Mouse (Mus musculus): ENCODE measurements around the gene Olfr860. TPM values are rescaled to one million over a fixed set of nuclear protein-coding genes. Genes with fewer than 3 reads are reported as not detected.
"Not testable (repeated sequence)": the region's sequence is repeated elsewhere in the genome, so short reads cannot be mapped to it uniquely, and the experiment has no call there.

Olfr860 gene
- not detected in 2 replicates for polyA plus RNA-seq (2012; rRNA removed)

DNA sequence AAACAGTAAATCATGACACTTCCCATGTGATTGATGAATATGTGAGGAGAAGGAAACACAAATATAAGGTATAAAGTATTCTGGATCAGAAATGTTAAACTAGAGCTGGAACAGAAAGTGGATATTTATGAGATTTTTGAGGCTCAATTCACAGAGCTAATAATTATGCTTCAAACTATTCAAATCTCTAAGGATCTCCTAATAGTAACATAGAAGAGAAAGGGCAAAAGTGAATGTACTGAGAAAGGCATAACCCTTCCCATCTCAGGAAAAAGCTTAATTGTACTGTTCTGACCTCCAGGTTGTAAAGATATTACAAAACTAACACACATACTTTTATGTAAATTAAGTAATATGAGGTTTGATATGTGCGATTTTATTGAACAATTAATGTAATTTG is at the start of gene Olfr860:
Olfr860 (minus strand) TSS at position 101 of the 400 bp plus-strand sequence.
- no peaks in the 10 kb centered on the region for H3K4me1 ChIP-seq (ENCODE audit: control insufficient read depth, insufficient read depth, low read length)
- no peak within 1 kb of the TSS for H3K27ac ChIP-seq (ENCODE audit: insufficient read depth, low read depth, low read length)
- no peaks in the 10 kb centered on the region for H3K27me3 ChIP-seq (replicated peaks; ENCODE audit: control insufficient read depth, insufficient read depth, low read length)
- no peaks in the 10 kb centered on the region for H3K36me3 ChIP-seq (ENCODE audit: control insufficient read depth, insufficient read depth, low read length)
- no peak for DNase-seq
- no peak for TF ChIP-seq POLR2A (IDR thresholded peaks at IDR 0.05; ENCODE audit: low read depth, low read length)
- H3K4me3 ChIP-seq (ENCODE audit: insufficient read depth, low read depth, low read length), result no peak within 1 kb of the TSS
- WGBS, result 78% methylated on average over 1 of the region's 1 CpGs

DNA sequence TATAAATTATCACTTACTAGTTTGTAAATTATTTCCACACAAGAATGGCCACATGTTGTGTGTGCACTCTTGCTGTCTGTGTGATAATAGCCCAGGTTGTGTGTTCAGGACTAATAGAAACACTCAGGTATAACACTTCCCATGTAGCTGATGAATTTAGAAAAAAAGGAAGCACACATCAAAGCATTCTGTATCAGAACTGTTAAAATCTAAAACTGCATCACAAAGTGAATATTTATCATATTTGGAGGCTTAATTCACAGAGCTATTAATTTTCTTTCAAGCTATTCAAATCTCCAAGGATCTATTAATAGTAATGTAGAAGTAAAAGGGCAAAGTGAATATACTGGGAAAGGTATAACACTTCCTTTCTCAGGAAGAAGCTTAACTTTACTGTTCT is 38.4 kb upstream of the Olfr860 start, which contains the start of gene Olfr862:
Olfr862 (minus strand) TSS at position 101 of the 400 bp plus-strand sequence.
- no peaks in the 10 kb centered on the region for H3K27me3 ChIP-seq (replicated peaks; ENCODE audit: control insufficient read depth, insufficient read depth, low read length)
- TF ChIP-seq POLR2A (IDR thresholded peaks at IDR 0.05; ENCODE audit: low read depth, low read length) (no peak), CTCF (conservative IDR thresholded peaks at IDR 0.05; ENCODE audit: insufficient read depth, insufficient read length, low read depth, low read length) (no peak)
- no peaks in the 10 kb centered on the region for H3K4me1 ChIP-seq (ENCODE audit: control insufficient read depth, insufficient read depth, low read length)
- DNase-seq, result no peak
- H3K4me3 ChIP-seq (ENCODE audit: insufficient read depth, low read depth, low read length), result no peak within 1 kb of the TSS
- H3K27ac ChIP-seq (ENCODE audit: insufficient read depth, low read depth, low read length), result no peak within 1 kb of the TSS
- no peaks in the 10 kb centered on the region for H3K36me3 ChIP-seq (ENCODE audit: control insufficient read depth, insufficient read depth, low read length)

DNA sequence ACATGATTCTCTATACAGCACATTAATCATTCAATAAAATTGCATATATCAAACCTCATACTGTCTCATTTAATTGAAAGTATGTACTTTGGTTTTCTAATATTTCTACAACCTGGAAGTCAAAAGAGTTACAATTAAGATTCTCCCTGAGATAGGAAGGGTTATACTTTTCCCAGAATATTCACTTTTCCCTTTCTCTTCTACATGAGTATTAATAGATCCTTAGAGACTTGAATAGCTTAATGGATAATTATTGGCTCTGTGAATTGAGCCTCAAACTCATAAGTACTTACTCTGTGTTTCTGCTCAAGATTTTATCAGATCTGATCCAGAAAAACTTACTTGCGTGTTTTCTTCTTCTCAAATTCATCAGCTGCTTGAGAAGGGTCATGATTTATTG is 44.9 kb downstream of the Olfr860 start, which contains the start of gene Olfr859:
Olfr859 (plus strand) TSS at position 301 of the 400 bp plus-strand sequence.
- 55% methylated on average over 1 of the region's 1 CpGs for WGBS
- H3K27ac ChIP-seq (ENCODE audit: insufficient read depth, low read depth, low read length); DNase-seq; H3K36me3 ChIP-seq (ENCODE audit: control insufficient read depth, insufficient read depth, low read length); H3K4me3 ChIP-seq (ENCODE audit: insufficient read depth, low read depth, low read length); H3K27me3 ChIP-seq (replicated peaks; ENCODE audit: control insufficient read depth, insufficient read depth, low read length); H3K4me1 ChIP-seq (ENCODE audit: control insufficient read depth, insufficient read depth, low read length): not testable (repeated sequence)

DNA sequence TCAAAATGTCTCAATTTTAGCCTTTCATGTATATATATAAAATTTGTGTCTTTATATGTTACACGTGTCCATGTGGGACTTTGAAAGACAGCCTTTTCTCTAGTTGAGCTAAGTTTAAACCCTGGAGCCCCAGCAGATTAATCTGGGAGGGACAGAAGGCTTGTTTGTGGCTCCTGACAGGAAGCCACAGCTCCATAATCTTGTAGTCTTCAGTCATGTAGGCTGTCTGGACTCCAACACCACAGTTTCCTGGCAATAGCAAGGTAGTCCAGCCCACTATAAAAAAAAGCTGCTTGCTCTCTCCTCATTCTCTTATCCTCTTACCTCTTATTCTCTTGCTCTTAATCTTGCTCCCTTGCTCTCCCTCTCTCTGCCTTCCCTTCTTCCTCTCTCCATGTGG is 46.5 kb downstream of the Olfr860 start:
- Histone ChIP-seq H3K27ac (ENCODE audit: insufficient read depth, low read depth, low read length) (no peak overlapping the region), H3K36me3 (ENCODE audit: control insufficient read depth, insufficient read depth, low read length) (no peaks in the 10 kb centered on the region), H3K27me3 (replicated peaks; ENCODE audit: control insufficient read depth, insufficient read depth, low read length) (no peaks in the 10 kb centered on the region), H3K4me1 (ENCODE audit: control insufficient read depth, insufficient read depth, low read length) (no peaks in the 10 kb centered on the region), H3K4me3 (ENCODE audit: insufficient read depth, low read depth, low read length) (no peak overlapping the region)
- 63% methylated on average over 1 of the region's 1 CpGs for WGBS
- TF ChIP-seq POLR2A (IDR thresholded peaks at IDR 0.05; ENCODE audit: low read depth, low read length) (no peak), CTCF (conservative IDR thresholded peaks at IDR 0.05; ENCODE audit: insufficient read depth, insufficient read length, low read depth, low read length) (no peak)
- no peak for DNase-seq

Other genes with a start within 250 kb of the Olfr860 start
- gene Zfp317, start 227.6 kb downstream of the Olfr860 start, polyA plus RNA-seq (2012; rRNA removed), result 8.0 and 8.1 TPM in 2 replicates
- not detected in 2 replicates for gene Olfr857, start 140.3 kb downstream of the Olfr860 start, polyA plus RNA-seq (2012; rRNA removed)
- not detected in 2 replicates for gene Olfr58, start 69.5 kb downstream of the Olfr860 start, polyA plus RNA-seq (2012; rRNA removed)
- gene Olfr859, start 44.8 kb downstream of the Olfr860 start, polyA plus RNA-seq (2012; rRNA removed), result not detected in 2 replicates
- not detected in 2 replicates for gene Olfr862, start 38.3 kb upstream of the Olfr860 start, polyA plus RNA-seq (2012; rRNA removed)
- not detected in 2 replicates for gene Olfr77, start 67.1 kb upstream of the Olfr860 start, polyA plus RNA-seq (2012; rRNA removed)
- not detected in 2 replicates for gene Olfr866, start 178.3 kb upstream of the Olfr860 start, polyA plus RNA-seq (2012; rRNA removed)
- not detected in 2 replicates for gene Olfr867, start 207.8 kb upstream of the Olfr860 start, polyA plus RNA-seq (2012; rRNA removed)
- not detected in 2 replicates for gene Olfr868, start 248.9 kb upstream of the Olfr860 start, polyA plus RNA-seq (2012; rRNA removed)

Measured in kidney, adult 2 months (tissue).